In the genomic region with DNA sequence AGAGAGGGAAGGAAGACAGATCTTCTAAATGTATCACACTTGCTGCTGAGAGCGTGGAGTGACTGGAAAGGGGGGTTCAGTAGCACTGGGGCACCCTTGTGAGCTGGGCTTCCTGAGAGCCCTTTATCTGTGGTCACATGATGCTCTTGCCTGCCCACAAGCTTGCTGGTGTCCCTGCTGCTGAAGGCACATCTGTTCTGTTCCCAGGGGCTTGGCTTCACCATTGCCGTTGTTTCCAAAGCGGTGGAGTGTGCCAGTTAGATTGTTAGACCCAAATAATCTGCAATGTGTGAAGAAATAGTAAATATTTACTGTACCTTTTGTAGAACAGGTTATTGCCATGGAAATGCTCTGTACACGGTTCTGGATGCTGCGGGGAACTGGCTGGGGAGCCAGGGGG, we compare ENCODE assay signal across 8 mouse cellular contexts.
DNase-seq lines count a peak whose midpoint lies in the region; ATAC-seq and TF ChIP-seq lines count a peak whose summit lies in the region.

No protein-coding gene starts in this region.

- H3K27ac ChIP-seq in intestine, embryonic 15.5 days = no peak overlapping the region
- no peak overlapping the region for H3K27ac ChIP-seq in intestine, postnatal 0 days (ENCODE audit: low read depth, low read length)
- no peak overlapping the region for H3K27ac ChIP-seq in intestine, embryonic 16.5 days (ENCODE audit: low read length)
- no peak overlapping the region for H3K27ac ChIP-seq in kidney, embryonic 14.5 days (ENCODE audit: low read depth, low read length)

- intact Hi-C loops in left cerebral cortex, postnatal 36 days (cut with DNase I) = no loop called here

- no peaks in the 10 kb centered on the region for H3K27me3 ChIP-seq in intestine, embryonic 15.5 days (replicated peaks)
- no peaks in the 10 kb centered on the region for H3K27me3 ChIP-seq in intestine, postnatal 0 days (replicated peaks; ENCODE audit: control insufficient read depth, insufficient read depth, low read length)
- no peaks in the 10 kb centered on the region for H3K27me3 ChIP-seq in intestine, embryonic 16.5 days (replicated peaks; ENCODE audit: control insufficient read depth, insufficient read depth, low read length)
- no peaks in the 10 kb centered on the region for H3K27me3 ChIP-seq in kidney, embryonic 14.5 days (ENCODE audit: control insufficient read depth, insufficient read depth, low read length)

- no peak overlapping the region for H3K4me2 ChIP-seq in intestine, embryonic 15.5 days (replicated peaks)
- H3K4me2 ChIP-seq in intestine, postnatal 0 days (replicated peaks; ENCODE audit: low read depth) = no peak overlapping the region
- no peak overlapping the region for H3K4me2 ChIP-seq in intestine, embryonic 16.5 days (ENCODE audit: low read depth, low read length)
- H3K4me2 ChIP-seq in kidney, embryonic 14.5 days (replicated peaks; ENCODE audit: low read depth, low read length) = no peak overlapping the region

- H3K9ac ChIP-seq in intestine, embryonic 15.5 days = no peak overlapping the region
- no peak overlapping the region for H3K9ac ChIP-seq in intestine, postnatal 0 days (ENCODE audit: low read depth, low read length)
- no peak overlapping the region for H3K9ac ChIP-seq in intestine, embryonic 16.5 days (ENCODE audit: low read depth, low read length)
- H3K9ac ChIP-seq in kidney, embryonic 14.5 days (ENCODE audit: low read depth, low read length) = no peak overlapping the region

- 49% methylated on average over 5 of the region's 5 CpGs for WGBS in intestine, embryonic 15.5 days
- WGBS in intestine, postnatal 0 days = 60% methylated on average over 5 of the region's 5 CpGs
- WGBS in intestine, embryonic 16.5 days = 53% methylated on average over 5 of the region's 5 CpGs
- 69% methylated on average over 5 of the region's 5 CpGs for WGBS in kidney, embryonic 14.5 days

- H3K36me3 ChIP-seq in intestine, embryonic 15.5 days = no peaks in the 10 kb centered on the region
- H3K36me3 ChIP-seq in intestine, postnatal 0 days (ENCODE audit: control insufficient read depth, insufficient read depth) = no peaks in the 10 kb centered on the region
- H3K36me3 ChIP-seq in intestine, embryonic 16.5 days (ENCODE audit: control insufficient read depth, insufficient read depth, low read length) = no peaks in the 10 kb centered on the region
- no peaks in the 10 kb centered on the region for H3K36me3 ChIP-seq in kidney, embryonic 14.5 days (ENCODE audit: control insufficient read depth, insufficient read depth, low read length)

- no peaks in the 10 kb centered on the region for H3K4me1 ChIP-seq in intestine, embryonic 15.5 days (replicated peaks)
- no peaks in the 10 kb centered on the region for H3K4me1 ChIP-seq in intestine, postnatal 0 days (replicated peaks; ENCODE audit: control insufficient read depth, insufficient read depth, low read length)
- no peaks in the 10 kb centered on the region for H3K4me1 ChIP-seq in intestine, embryonic 16.5 days (ENCODE audit: control insufficient read depth, insufficient read depth, low read length)
- H3K4me1 ChIP-seq in kidney, embryonic 14.5 days (ENCODE audit: control insufficient read depth, insufficient read depth, low read length) = no peaks in the 10 kb centered on the region

- TF ChIP-seq CTCF in intestine, postnatal 0 days (IDR thresholded peaks at IDR 0.05; ENCODE audit: low read depth) = no peak

- DNase-seq in adrenal gland, adult 2 months = no peak
- no peak for DNase-seq in left cerebral cortex, postnatal 36 days (ENCODE audit: low spot score in 2 of 2)

- H3K9me3 ChIP-seq in intestine, embryonic 15.5 days = no peaks in the 10 kb centered on the region
- no peaks in the 10 kb centered on the region for H3K9me3 ChIP-seq in intestine, postnatal 0 days (ENCODE audit: control insufficient read depth)
- H3K9me3 ChIP-seq in intestine, embryonic 16.5 days (ENCODE audit: control insufficient read depth, low read length) = no peaks in the 10 kb centered on the region
- no peaks in the 10 kb centered on the region for H3K9me3 ChIP-seq in kidney, embryonic 14.5 days (ENCODE audit: control insufficient read depth, low read length)

- ATAC-seq in intestine, embryonic 15.5 days = peak; percentile 83
- ATAC-seq in intestine, postnatal 0 days = no peak
- ATAC-seq in activated CD4-positive, CD25-positive, alpha-beta regulatory T cell, adult 4 months = peak; percentile 63
- ATAC-seq in intestine, embryonic 16.5 days = peak; percentile 76; the same call in 1 of the 2 replicates
- 0 out of 2 replicates have a peak, but pooled peaks have one; percentile 14 for ATAC-seq in neutrophil, adult 5-6 weeks (ENCODE audit: extremely low read depth, insufficient number of reproducible peaks, low FRiP score, poor library complexity, severe bottlenecking)
- no peak for ATAC-seq in kidney, embryonic 14.5 days (ENCODE audit: low FRiP score, low TSS enrichment)

- no peak overlapping the region for H3K4me3 ChIP-seq in intestine, embryonic 15.5 days (replicated peaks)
- H3K4me3 ChIP-seq in intestine, postnatal 0 days (ENCODE audit: low read depth, low read length) = no peak overlapping the region
- no peak overlapping the region for H3K4me3 ChIP-seq in intestine, embryonic 16.5 days (ENCODE audit: low read length)
- H3K4me3 ChIP-seq in kidney, embryonic 14.5 days (ENCODE audit: low read length) = no peak overlapping the region

Comparison
In these comparisons a context has a peak if more than half of its experiments do, and no peak if none do; other contexts are left out.
1. ATAC-seq: peak in intestine, embryonic 15.5 days (single experiment), activated CD4-positive, CD25-positive, alpha-beta regulatory T cell, adult 4 months (single experiment), intestine, embryonic 16.5 days (single experiment) and neutrophil, adult 5-6 weeks (single experiment); none in intestine, postnatal 0 days (single experiment) and kidney, embryonic 14.5 days (single experiment).